Mouse (Mus musculus) right cerebral cortex, adult 2 months (tissue): ENCODE measurements at regions not wholly inside any gene's neighbourhood (a gene's known extent, or its start where the extent isn't known, plus 50 kb on each side); places are given as distances from the start of the nearest gene placed in this dataset.

Source experiments
- DNase-seq, 2 experiments: peaks; one replicate each; pipeline ENCODE4 v3.0.0; 2021 to 2022; ENCODE audit warnings: low spot score in 2 of 2

DNA sequence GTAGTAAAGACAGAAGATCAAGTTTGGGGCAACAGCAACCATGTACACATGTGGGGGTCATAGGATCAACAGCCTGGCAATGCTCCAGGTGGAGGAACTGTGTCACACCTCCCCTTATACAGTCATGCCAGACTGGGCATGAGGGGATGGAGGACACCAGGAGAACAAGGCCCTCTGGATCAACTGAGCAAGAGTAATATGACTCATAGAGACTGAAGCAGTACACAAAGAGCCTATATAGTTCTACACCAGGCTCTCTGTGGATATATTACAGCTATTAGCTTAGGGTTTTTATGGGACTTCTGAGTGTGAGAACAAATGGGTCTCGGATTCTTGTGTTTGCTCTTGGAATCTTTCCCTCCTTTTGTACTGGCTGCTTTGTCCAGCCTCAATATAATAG lies 57.9 kb upstream of the Ifngr1 start:
- DNase-seq, result no peak
